Mouse (Mus musculus) heart, postnatal 0 days (tissue): ENCODE results near the gene Stra6.

Experiments used
- CTCF ChIP-seq: IDR thresholded peaks from 2 replicates; pipeline ENCODE4 v1.5.1; 2016; ENCODE audit warnings: antibody characterized with exemption, control low read depth, low read depth
- EP300 ChIP-seq: IDR thresholded peaks from 2 replicates; pipeline ENCODE4 v1.6.1; 2016; ENCODE audit warnings: antibody characterized with exemption, low read depth

DNA sequence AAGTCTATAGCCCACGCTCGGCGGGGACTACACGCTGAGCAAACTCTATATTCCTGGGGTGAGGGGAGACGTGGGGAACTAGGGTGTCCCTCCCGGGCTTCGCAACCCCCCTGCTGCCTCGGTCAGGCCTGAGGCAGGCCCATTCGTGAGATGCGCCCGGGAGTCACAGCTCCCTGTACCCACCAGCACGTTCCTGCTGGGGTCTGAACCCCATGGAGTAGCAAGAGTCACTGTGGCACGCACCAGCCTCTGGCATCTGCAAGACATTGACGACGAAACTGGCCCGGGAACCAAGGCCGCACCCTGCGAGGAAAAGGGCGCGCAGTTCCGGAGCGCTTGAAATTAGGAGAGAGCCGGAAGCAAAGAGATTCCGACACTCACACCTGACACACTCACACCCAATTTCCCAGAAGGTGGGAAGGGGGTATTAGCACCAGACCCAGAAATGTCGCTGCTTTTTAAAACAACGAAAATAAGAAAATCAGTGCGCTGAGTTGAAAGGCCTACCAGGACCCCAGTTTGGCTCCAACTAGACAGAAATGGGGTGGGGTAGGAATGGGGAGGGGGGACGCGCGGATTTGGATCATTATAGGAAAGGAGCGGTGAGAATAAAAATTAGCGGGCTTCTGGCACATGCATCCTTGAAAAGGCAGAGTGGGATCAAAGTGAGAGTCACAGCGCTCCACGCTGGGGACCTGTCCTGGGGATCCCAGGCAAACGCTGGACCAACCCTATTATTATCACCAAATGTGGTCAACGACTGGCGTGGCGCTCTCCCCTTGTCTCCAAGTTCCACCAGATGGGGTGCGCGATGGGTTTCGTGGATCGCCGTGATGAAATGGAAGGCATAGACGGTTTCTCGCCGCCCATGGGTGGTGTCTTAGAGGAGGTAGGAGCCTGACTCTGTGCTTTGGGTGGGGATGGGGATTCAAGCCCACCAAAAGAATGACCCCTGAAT lies 133.3 kb downstream of the Stra6 start:
- TF ChIP-seq CTCF = no peak
- no peak for TF ChIP-seq EP300
